Mouse (Mus musculus) E14TG2a.4 (cell line): Measurements from ENCODE around the gene Uqcrq.

ENCODE experiments used
- CTCF ChIP-seq: conservative IDR thresholded peaks from 2 replicates; pipeline ENCODE4 v1.5.1; 2014; ENCODE audit warnings: low read length
- NANOG ChIP-seq: IDR thresholded peaks from 2 replicates; pipeline ENCODE4 v1.6.1; 2014; ENCODE audit warnings: borderline replicate concordance, low read length, mixed read lengths

GRCm38 (mm10) chr11:53460192-53460591 is 29.6 kb upstream of the Uqcrq start:
- TF ChIP-seq CTCF, result no peak
- TF ChIP-seq NANOG, result no peak
